Mouse (Mus musculus): Measurements from ENCODE around the gene Aldh16a1.
"Not testable (repeated sequence)": the region's sequence is repeated elsewhere in the genome, so short reads cannot be mapped to it uniquely, and the experiment has no call there.

The Aldh16a1 gene

GRCm38 (mm10) chr7:45179469-45179868, 25.1 kb upstream of the Aldh16a1 start, which contains the start of gene Gfy:
Gene Gfy (minus strand): TSS chr7:45179569.
- DNase-seq (ENCODE audit: low read depth, low spot score), result no peak

- no peak for DNase-seq (ENCODE audit: low read depth, low spot score)
Measured at GRCm38 (mm10) chr7:45178550-45178949, 24.2 kb upstream of the Aldh16a1 start.

- DNase-seq (ENCODE audit: low read depth, low spot score), result no peak
Measured at GRCm38 (mm10) chr7:45176356-45176755, 22.0 kb upstream of the Aldh16a1 start.

GRCm38 (mm10) chr7:45175929-45176328, 21.5 kb upstream of the Aldh16a1 start:
- no peak for DNase-seq (ENCODE audit: low read depth, low spot score)

GRCm38 (mm10) chr7:45175398-45175797, 21.0 kb upstream of the Aldh16a1 start:
- DNase-seq (ENCODE audit: low read depth, low spot score), result no peak

- DNase-seq (ENCODE audit: low read depth, low spot score), result no peak
Measured at GRCm38 (mm10) chr7:45174567-45175280, 20.3 kb upstream of the Aldh16a1 start.

GRCm38 (mm10) chr7:45173772-45174171, 19.4 kb upstream of the Aldh16a1 start:
- not testable (repeated sequence) for DNase-seq (ENCODE audit: low read depth, low spot score)

GRCm38 (mm10) chr7:45172974-45173373, 18.6 kb upstream of the Aldh16a1 start:
- DNase-seq (ENCODE audit: low read depth, low spot score), result no peak

- DNase-seq (ENCODE audit: low read depth, low spot score), result no peak
Measured at GRCm38 (mm10) chr7:45169495-45169894, 15.1 kb upstream of the Aldh16a1 start.

GRCm38 (mm10) chr7:45168656-45169055, 14.3 kb upstream of the Aldh16a1 start:
- no peak for DNase-seq (ENCODE audit: low read depth, low spot score)

GRCm38 (mm10) chr7:45167761-45168445, 13.5 kb upstream of the Aldh16a1 start:
- DNase-seq (ENCODE audit: low read depth, low spot score), result no peak

- DNase-seq (ENCODE audit: low read depth, low spot score), result peak; percentile 71
Measured at GRCm38 (mm10) chr7:45166950-45167401, 12.6 kb upstream of the Aldh16a1 start.

GRCm38 (mm10) chr7:45165701-45166100, 11.3 kb upstream of the Aldh16a1 start:
- DNase-seq (ENCODE audit: low read depth, low spot score), result no peak

- DNase-seq (ENCODE audit: low read depth, low spot score), result no peak
Measured at GRCm38 (mm10) chr7:45164833-45165232, 10.4 kb upstream of the Aldh16a1 start.

- no peak for DNase-seq (ENCODE audit: low read depth, low spot score)
Measured at GRCm38 (mm10) chr7:45163735-45164490, 9.5 kb upstream of the Aldh16a1 start, which contains the start of gene Slc17a7. Gene Slc17a7 (plus strand): TSS chr7:45163949.

GRCm38 (mm10) chr7:45162996-45163615, 8.7 kb upstream of the Aldh16a1 start:
- no peak for DNase-seq (ENCODE audit: low read depth, low spot score)

GRCm38 (mm10) chr7:45162551-45162950, 8.2 kb upstream of the Aldh16a1 start:
- no peak for DNase-seq (ENCODE audit: low read depth, low spot score)

- DNase-seq (ENCODE audit: low read depth, low spot score), result peak; percentile 97
Measured at GRCm38 (mm10) chr7:45161612-45162473, 7.5 kb upstream of the Aldh16a1 start.

GRCm38 (mm10) chr7:45160866-45161265, 6.5 kb upstream of the Aldh16a1 start:
- DNase-seq (ENCODE audit: low read depth, low spot score), result no peak

- no peak for DNase-seq (ENCODE audit: low read depth, low spot score)
Measured at GRCm38 (mm10) chr7:45160316-45160800, 6.0 kb upstream of the Aldh16a1 start.

- no peak for DNase-seq (ENCODE audit: low read depth, low spot score)
Measured at GRCm38 (mm10) chr7:45158991-45159390, 4.6 kb upstream of the Aldh16a1 start.
